Mouse (Mus musculus) embryo, embryonic 11.5 days (tissue): Measurements from ENCODE around the gene 4933427D14Rik.

Source experiments
- DNase-seq: peaks from one replicate; pipeline ENCODE4 v3.0.0-alpha.2; 2012; ENCODE audit warnings: low read depth, low spot score

Gene 4933427D14Rik

DNA sequence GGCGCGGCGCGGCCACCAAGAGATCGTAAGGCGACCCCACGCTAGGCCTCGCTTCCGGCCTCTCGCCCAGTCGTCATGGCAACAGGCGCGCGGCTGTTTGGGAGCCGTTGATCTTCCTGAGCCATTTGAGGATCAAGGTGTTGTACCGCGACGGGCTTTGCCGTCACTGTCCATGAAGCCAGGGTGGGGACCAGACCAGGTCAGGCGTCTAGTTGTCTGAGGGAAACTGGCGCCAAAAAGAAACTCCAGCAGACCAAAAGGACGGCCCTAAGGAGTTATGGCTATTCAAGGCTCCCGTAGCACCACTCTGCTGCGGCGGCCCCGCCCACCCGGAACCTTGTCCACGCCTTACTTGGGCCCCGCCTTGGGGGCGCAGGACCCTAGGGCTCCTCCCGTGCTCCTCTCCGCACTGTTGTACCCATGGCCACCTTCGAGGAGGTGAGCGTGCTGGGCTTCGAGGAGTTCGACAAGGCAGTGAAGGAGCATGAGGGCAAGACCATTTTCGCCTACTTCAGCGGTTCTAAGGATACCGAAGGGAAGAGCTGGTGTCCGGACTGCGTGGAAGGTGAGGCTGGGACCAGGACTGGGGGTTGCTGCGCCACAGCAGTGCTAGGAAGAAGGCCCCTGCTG, at the start of gene 4933427D14Rik, which contains the start of gene Txndc17:
Gene 4933427D14Rik, minus strand, starts transcription at position 256 of the 630 bp plus-strand sequence.
Gene Txndc17, plus strand, starts transcription at position 344 of the 630 bp plus-strand sequence.
- DNase-seq = peak; percentile 76

DNA sequence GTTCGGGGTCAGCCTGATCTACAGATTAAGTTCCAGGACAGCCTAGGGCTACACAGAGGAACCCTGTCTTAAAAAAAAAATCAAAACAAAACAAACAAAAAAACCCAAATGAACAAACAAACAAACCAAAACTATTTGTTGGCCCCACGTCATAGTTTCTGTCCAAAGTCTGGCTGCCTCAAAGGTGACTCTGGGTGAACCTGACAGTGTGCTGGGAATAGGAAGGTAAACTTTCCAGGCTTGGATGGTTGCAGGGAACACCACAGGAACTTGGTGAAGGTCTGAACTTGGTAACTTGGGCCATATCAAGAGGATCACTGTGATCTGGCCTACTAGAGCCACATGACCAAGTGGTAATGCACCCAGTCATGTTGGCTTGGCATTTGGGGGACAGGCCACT, 49.2 kb upstream of the 4933427D14Rik start:
- DNase-seq = no peak

DNA sequence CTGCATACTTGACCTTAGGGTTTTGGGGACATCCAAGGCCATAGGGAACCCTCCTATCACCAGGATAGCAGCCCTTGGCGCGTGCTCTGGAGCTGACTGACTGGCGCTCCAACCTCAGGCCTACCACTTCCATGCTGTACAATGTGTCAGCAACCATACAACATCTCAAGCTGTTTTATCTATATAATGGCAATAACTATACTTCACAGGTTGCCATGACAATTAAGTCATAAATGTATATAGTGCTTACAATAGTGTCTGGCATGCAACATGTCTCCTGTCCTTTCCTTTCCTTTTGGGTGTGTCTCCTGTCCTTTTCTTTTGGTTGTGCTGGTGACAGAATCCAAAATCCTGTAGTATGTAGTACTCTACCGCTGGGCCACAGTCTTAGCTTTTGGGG, 48.4 kb upstream of the 4933427D14Rik start:
- no peak for DNase-seq

DNA sequence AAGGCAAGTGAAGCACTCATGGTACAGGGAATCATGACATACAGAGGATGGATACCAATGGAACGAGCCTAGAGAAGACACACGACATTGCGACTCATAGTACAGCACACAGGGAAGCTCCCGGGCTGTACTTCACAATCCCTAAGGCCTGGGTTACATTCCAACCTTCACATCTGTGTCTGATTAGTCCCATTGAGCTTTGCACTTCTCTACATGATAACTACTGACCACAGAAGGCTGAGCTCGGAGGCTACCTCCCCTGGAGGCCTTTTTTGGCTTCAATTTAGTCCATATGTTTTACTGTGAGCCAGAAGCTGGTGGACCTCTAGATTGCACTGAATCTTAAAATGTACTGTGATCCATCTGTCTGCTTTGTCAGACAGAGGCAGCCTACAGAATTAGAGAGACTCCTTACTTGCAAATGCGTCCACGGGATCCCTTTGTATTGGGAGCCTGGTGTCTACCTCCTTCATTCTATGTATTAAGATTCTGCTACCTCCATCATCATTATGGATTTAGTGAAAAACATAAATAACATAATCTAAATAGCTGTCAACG, 38.0 kb upstream of the 4933427D14Rik start:
- DNase-seq = no peak

DNA sequence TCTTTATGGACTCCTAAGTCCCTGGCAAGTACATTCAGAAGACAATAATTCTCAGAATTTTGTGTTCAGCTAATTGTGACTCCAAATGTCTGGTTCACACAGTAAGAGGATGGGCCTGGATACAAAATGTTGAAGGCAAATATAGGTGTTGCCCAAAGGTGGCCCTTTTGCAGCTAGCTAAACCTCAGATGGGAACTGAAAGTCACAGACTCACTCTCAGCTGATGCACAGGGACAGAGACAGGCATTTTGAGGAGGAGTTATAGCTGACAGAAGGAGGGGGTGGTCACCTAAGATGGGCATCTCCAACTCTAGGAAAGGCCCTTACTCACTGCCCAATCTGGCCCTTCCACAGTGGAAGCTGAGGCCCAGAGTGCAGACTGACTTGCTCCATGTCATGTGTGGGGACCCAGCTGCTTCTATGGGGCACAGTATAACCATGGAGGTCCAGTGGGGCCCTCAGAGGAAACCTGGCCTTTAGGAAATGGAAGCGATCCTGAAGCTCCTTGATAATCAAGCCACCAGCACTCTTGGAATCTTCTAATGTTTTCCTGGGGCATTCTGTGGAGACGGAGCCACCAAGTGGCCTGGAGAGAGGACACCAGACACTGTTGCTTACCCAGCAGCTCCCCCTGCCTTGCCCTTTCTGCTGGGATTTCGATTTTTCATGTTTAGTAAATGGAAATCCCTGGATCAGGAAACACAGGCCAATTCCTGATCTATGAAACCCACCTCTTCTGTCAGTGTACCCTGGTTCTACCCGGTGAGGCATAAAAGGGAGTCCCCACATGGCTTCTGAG, 33.0 kb upstream of the 4933427D14Rik start:
- no peak for DNase-seq

DNA sequence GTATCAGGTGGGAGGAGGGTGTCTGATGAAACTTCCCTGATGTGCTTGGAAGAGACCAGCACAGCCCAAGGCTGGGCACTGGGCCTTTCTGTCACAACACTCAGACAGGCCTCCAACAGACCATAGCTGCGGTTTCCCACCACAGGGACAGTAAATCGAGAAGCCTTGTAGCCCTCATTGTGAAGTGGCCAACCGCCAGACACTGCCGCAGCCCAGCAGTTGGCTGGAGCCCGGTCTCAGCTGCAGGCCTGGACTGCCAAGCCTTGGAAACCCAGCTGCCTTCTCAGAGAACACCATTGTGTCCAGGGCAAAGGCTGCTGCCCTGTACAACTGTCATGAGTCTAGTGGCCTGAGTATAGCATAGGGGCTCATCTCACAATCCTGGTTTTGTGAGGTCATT, 26.8 kb upstream of the 4933427D14Rik start:
- no peak for DNase-seq

DNA sequence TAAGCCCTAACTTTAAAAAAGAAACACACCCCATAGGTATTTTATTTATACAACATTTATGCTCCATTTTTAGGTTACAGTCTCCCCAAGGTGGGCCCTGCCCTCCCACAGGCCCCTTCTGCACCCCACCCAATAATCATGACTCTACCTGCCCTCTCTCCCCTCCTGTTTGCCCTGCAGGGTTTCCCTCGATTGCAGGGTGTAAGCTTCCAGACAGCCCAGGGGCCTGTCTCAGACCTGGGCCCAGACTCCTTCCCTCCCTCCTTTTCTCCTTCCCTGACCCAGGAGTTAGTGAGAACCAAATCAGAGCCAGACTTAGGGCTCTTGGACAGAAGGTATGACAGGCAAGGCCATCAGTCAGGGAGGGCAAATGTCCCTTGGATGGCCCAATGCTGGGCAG, 25.7 kb upstream of the 4933427D14Rik start:
- no peak for DNase-seq

DNA sequence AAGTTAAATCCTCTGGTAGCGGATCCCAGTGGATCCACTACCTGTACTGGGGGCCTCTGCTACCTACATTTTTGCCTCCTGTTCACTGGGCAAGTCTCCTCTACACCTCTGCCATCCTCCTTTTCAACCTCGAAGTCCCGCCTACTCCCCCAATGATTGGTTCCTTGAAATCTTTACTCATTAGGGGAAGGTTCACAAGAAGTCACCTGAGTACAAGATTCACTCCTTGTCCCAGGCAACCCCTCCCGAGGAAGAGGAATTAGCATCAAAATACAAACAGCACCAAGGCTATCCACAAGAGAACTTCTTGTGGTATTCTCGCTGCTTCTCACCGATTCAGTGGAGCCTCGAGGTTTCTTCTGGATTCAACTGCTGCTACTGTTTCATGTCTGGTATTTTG, 24.8 kb upstream of the 4933427D14Rik start:
- no peak for DNase-seq

DNA sequence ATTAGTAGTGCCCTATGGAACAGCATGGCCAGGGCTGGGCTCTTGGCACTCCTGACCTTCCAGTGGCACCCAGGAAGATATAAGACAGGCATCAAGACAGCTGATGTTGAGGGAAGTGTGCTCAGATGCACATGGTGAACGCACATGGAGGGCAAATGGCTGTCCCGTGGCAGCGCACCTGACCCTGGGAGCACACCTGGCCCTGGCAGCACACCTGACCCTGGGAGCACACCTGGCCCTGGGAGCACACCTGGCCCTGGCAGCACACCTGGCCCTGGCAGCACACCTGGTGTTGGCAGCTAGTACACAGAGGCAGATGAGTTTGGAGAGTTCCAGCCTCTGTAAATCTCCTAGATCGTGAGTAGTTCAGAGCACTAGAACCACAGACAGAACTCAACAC, 21.3 kb upstream of the 4933427D14Rik start:
- no peak for DNase-seq

DNA sequence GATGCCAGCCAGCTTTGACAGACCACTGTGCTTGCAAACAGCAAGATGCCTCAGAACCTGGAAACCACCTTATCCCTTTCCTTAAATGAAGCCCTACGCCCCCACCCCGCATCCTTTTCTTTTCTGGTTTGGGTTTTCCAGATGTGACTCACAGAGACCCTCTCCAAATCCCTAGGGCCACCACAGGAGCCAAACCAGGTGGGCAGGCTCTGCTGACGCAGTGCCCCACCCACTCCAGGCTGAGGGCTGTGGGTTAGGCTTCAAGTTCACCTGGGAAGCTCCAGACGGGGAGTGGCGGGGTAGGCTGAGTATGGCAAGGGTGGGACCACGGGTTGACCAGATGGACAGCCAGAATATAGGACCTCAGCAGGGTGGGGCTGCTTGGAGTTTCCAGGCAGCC, 19.6 kb upstream of the 4933427D14Rik start:
- no peak for DNase-seq

DNA sequence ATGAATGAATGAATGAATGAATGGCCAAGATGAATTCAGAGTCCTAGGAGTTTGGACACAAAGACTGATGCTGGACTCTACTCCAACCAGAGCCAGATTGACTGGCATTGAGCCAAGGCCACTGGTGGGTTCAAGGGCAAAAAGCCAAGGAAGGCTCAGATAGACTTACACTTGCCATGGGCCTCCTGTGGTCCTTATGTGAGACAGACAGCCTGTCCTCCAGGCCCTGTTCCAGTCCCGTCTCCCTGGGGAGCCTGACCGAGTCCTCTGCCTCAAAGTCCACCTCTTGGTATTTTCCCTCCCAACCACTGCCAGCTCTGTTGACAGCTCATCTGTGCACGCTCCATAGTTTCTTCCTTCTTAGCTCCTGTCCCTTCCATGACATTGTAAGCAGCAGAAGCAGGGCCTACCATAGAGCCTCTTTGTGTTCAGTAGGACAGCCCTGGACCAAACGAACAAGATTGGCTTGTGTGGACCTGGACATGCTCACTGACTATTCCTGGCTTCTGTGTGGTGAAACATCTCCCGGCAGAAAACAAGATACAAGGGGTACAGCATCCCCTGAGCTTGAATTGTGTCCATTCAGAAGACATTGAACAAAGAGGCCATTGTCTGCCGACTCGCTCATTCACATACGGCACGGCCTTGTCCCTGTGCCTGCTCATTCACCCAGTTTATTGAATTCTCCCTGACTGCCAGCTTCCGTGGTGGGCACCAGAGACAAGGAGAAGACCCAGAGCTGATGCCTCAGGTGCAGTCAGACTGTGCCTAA, 18.9 kb upstream of the 4933427D14Rik start:
- DNase-seq = no peak

DNA sequence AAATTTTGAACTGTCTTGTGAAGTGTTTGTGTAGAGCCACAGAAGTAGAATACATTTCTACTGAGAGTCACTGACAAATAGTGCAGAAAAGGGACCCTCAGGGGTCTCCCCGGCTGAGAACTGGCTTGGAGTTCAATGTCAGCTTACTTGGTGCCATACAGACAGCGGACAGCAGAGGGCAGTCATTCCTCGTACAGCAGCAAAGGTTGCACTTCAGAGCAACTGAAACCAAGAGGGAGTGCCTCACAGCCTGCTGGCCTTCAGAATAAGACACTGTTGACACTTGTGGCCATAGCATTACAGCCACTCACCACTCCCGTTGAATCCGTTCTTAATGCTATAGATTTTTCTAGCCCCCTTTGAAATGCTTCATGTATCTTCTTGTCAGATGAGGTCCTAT, 17.6 kb upstream of the 4933427D14Rik start:
- DNase-seq = peak; percentile 60

DNA sequence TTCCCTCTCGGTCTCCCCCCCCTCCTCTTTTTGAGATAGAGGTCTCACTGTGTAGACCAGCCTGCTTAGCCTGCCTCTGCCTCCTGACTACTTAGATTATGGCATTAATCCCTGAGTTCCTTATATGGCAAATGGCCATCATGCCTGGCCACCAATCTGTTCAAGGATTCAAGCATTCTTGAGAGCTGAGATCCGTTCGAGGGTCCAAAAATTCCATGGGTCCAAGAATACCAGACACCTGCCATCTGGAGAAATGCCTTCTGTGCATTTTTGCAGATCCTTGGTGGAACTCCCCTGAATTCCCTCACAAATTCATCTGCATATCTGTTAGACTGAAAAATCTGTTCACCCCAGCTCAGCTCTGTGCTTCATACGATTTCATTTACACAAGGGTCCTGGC, 16.2 kb upstream of the 4933427D14Rik start:
- no peak for DNase-seq

DNA sequence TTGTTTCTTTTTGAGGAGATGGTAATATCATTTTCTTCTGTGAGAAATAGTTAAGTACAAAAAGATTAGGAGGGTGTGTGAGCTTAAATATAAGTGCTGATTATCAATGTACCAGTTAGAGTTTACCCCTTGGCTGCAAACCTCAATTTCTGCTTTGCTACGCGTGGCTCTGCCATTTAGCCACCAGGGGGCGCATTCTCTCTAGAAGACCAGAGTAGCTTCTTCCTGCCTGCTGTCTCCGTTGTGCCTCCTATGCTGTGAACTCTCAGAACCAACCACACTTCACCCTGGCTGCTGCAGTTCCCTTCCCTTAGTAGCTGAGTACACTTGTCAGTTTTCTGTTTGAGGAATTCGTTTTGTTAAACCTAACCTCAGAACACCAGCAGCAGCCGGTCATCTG, 14.0 kb upstream of the 4933427D14Rik start:
- DNase-seq = peak; percentile 59

DNA sequence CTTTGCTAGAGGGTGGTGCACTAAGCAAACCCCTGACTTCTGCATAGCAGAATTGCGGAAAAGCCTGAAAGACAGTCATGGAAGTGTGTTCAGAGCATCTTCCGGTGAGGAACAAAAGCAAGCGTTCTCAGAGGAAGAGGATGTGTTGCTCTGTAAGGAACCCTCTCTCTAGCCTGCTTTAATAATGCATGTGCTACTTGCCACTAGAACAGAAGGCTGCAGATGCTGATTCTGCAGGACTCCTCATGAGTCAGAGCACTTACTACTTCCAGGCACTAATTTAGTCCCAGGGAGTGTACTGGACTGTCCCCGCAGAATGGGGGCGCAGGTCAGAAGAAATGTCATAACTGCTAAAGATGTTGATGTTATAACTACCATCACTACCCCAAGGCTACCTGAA, 9.9 kb upstream of the 4933427D14Rik start:
- DNase-seq = no peak

DNA sequence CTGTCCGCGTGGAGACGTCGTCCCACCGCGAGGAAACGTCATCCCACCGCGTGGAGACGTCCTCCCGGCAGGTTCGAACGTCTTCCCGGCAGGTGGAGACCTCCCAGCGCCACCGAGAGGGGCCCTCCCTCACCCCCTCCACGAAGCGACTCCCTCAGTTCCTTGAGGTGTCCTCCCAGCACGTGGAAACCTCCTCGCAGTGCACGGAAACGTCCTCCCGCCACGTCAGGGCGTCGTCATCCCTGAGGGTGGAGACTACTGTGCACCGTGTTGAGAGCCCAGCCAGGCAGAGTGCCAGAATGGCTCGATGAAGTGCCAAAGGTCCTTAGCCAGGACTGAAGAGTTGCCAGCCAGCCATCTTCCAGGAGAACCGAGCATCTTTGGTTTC, 8.1 kb upstream of the 4933427D14Rik start, which contains the start of gene Med31:
Gene Med31, minus strand, starts transcription at position 183 of the 388 bp plus-strand sequence.
- DNase-seq = no peak

DNA sequence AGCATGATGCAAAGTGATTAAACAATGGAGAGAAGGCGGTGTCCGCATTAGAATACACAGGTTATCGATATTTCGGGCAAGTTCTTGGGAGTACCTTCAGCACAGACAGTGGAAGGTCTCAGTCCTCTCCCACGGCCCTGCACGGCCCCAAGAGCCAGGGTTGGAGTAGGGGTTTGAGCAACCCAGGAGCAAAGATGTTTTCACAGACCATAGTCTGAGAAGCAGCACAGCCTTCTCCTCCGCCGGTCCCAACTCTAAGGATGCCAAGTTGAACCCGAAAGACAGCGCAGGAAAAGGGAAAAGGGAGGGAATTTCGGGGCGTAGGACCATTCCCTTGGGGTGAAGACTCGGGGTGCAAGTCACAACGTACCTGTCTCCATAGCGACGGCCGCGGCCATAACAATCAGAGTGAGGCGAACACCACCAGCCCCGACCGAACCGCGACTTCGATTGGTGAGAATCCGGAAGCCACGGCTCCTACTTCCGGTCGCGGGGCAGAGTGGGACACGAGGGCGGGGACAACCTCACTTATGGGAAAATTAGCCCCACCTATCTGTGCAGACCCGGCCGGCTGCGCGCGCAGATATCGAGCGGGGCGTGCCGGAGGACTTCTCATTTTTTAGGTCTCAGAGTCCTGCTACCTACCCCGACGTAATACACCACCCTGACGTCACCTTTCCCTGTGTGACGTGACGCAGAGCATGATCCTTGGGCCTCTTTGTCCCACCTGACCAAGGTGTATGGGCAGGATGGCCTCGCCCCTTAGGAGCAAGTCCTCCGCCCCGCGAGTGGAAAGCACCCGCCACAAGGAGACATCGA, 7.5 kb upstream of the 4933427D14Rik start:
- DNase-seq = peak; percentile 94

DNA sequence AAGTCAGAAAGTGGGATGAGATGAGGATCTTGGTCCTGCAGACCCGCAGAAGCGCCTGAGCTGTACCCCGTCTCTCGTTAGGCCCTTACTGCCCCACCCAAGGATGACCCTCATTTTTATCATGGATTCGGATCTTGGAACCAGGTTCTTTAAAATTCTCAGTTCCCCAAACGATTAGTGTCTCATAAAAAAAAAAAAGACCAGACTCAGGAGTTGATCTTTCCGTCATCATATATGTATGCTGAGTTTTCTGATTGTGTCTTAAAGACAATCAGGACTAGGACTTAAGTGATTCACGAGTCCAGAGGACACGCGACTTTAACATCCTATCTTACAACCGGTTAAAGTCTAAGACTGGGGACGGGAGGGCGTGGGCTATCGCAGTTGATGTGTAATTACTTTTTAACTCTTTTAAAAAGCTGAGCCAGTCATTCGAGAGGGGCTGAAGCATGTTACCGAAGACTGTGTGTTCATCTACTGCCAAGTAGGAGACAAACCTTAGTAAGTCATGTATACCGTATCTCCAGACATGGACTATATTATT, 647 bp upstream of the 4933427D14Rik start:
- DNase-seq = no peak

DNA sequence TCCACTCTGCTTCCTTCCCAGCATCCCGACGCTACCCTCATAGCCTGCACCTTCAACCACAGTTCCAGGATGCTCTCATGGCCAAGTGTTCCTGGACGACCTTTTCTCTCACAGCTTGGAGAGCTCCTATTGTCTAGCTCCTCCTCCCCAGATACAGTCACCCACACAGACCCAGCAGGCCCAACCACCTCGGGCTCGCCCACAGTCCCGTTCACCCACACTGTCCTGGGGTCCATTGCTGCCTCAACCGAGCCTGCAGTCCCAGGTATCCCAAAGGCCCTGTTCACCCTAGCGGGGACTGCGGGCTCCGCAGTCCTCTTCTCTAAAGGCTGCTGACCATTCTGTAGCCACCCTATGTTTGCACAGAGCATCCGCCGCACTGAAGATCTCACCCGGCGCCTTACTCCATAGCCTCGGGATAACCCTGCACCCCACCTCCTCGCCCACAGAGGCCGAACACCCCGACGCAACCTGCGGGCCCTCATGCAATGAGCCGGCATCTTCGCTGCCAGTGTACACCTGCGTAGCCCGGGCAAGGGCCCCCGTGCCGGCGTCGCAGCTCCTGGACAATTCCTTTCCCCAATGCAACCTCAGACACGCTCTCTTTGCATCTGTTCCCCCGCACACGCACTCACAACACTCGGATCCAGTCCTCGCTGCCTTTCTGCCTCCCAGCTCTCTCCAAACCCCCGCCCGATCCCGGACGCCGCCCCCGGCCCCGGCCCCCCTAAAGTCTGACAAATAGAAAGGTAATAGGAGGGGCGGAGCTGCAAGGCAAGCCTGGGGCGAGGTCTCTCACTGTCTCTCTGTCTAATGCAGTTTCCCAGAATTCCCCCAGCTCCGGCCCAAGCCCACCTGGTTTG, 687 bp downstream of the 4933427D14Rik start, which contains the start of gene Gm43951:
Gene Gm43951, minus strand, starts transcription at position 500 of the 863 bp plus-strand sequence.
- DNase-seq = no peak

DNA sequence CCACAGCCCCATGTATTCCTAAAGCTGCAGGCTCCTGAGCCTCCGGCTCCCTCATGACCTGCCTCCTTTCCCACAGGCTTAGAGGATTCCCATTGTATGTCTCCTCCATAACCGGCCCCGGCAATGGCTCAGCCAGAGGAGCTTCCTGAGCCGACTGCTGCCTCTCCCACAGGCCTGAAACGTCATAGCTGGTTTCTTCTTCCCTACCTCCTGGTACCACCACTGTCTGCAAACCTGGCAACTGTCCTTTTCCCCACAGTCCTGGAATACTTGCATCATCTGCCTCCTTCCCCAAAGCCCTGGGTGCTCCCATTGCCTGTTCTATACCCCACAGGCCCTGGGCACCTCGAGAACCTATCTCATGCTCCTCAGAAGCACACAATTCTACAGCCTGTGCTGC, 2.0 kb downstream of the 4933427D14Rik start:
- no peak for DNase-seq
